Mouse (Mus musculus) stomach, embryonic 14.5 days (tissue): Measurements from ENCODE around the gene Ina. TPM values are rescaled to one million over a fixed set of nuclear protein-coding genes. Genes with fewer than 3 reads are reported as not detected.

Experiments used
- ATAC-seq: fragments of 200-750 bp; cut with Nextera tagmentation; 2 replicates; pipeline ENCODE4 v1.8.0; 2017; ENCODE audit warnings: low read depth, moderate TSS enrichment; ENCODE audit not compliant: insufficient number of reproducible peaks, insufficient read depth, low FRiP score
- H3K27ac ChIP-seq: fragments of 300-500 bp; sonication (generic); 2 replicates; pipeline ENCODE4 v1.5.1; 2014; ENCODE audit warnings: mild to moderate bottlenecking, low read length, moderate library complexity, mixed read lengths
- H3K27me3 ChIP-seq: fragments of 300-500 bp; sonication (generic); 2 replicates; pipeline ENCODE4 v1.6.1; 2014; ENCODE audit warnings: low read length, control low read depth, mixed read lengths; ENCODE audit not compliant: control insufficient read depth, insufficient read depth
- H3K36me3 ChIP-seq: fragments of 300-500 bp; sonication (generic); 2 replicates; pipeline ENCODE4 v1.6.1; 2014; ENCODE audit warnings: mild to moderate bottlenecking, control low read depth, low read length, moderate library complexity, mixed read lengths; ENCODE audit not compliant: control insufficient read depth, insufficient read depth
- H3K4me1 ChIP-seq: fragments of 300-500 bp; sonication (generic); 2 replicates; pipeline ENCODE4 v1.6.1; 2014; ENCODE audit warnings: low read length, control low read depth, mixed read lengths; ENCODE audit not compliant: control insufficient read depth, insufficient read depth
- H3K4me2 ChIP-seq: fragments of 300-500 bp; sonication (generic); replicated peaks from 2 replicates; pipeline ENCODE4 v1.6.1; 2014; ENCODE audit warnings: low read depth, low read length, control low read depth
- H3K4me3 ChIP-seq: fragments of 300-500 bp; sonication (generic); 2 replicates; pipeline ENCODE4 v1.5.1; 2014; ENCODE audit warnings: low read depth, low read length, control low read depth
- H3K9ac ChIP-seq: fragments of 300-500 bp; sonication (generic); replicated peaks from 2 replicates; pipeline ENCODE4 v1.6.1; 2014; ENCODE audit warnings: low read depth, mild to moderate bottlenecking, control low read depth, low read length, moderate library complexity, mixed read lengths
- H3K9me3 ChIP-seq: fragments of 300-500 bp; sonication (generic); 2 replicates; pipeline ENCODE4 v1.6.1; 2016; ENCODE audit warnings: low read depth, low read length, control low read depth; ENCODE audit not compliant: control insufficient read depth
- WGBS: fragments of 180-500 bp; shearing (Covaris S2); extraction: QIAGEN DNeasy Blood & Tissue Kit; methylation state at CpG from one replicate; pipeline ENCODE4 v1.1.7; 2014; 5-methylcytosine and 5-hydroxymethylcytosine counted together
- polyA plus RNA-seq: library from polyadenylated mRNA; unstranded; fragments of >200 nt; fragmentation: Nextera tagmentation; extraction: Ambion mirVana; gene quantifications from 2 replicates; pipeline ENCODE4 v1.2.1, GENCODE M21; 2014

The Ina gene
- polyA plus RNA-seq, result 16.0 and 18.7 TPM in 2 replicates

- under 1% methylated on average over 120 of the region's 124 CpGs for WGBS
- H3K9ac ChIP-seq, result no peak within 1 kb of the TSS
- H3K9me3 ChIP-seq, result no peaks in the 10 kb centered on the region
- peak within 1 kb of the TSS; percentile 44 for H3K4me3 ChIP-seq
- peak within 1 kb of the TSS; percentile 90 for H3K4me2 ChIP-seq
- H3K27me3 ChIP-seq, result peaks cover 38% of the 10 kb centered on the region
- no peak within 1 kb of the TSS; the same call in 1 of the 2 replicates for H3K27ac ChIP-seq
- peak; percentile 79 for ATAC-seq
- H3K36me3 ChIP-seq, result no peaks in the 10 kb centered on the region
- peaks cover 11% of the 10 kb centered on the region; the same call in 1 of the 2 replicates for H3K4me1 ChIP-seq
Measured at GRCm38 (mm10) chr19:47014447-47015381, at the start of gene Ina, which contains the start of gene Nt5c2. TSS of gene Ina (plus strand) at chr19:47014698. TSS of gene Nt5c2 (minus strand) at chr19:47015153.

- H3K27ac ChIP-seq, result no peak overlapping the region
- ATAC-seq, result no peak
- no peaks in the 10 kb centered on the region for H3K36me3 ChIP-seq
- H3K4me2 ChIP-seq, result no peak overlapping the region
- no peaks in the 10 kb centered on the region for H3K9me3 ChIP-seq
- 0 out of 2 replicates have a peak, but pooled peaks cover 5% of the 10 kb centered on the region for H3K4me1 ChIP-seq
- no peaks in the 10 kb centered on the region for H3K27me3 ChIP-seq
- no peak overlapping the region for H3K4me3 ChIP-seq
- H3K9ac ChIP-seq, result no peak overlapping the region
Measured at GRCm38 (mm10) chr19:46965496-46965895, 49.0 kb upstream of the Ina start.

GRCm38 (mm10) chr19:46966330-46966729 is 48.2 kb upstream of the Ina start:
- no peaks in the 10 kb centered on the region for H3K27me3 ChIP-seq
- no peak overlapping the region for H3K4me2 ChIP-seq
- WGBS, result 92% methylated on average over 6 of the region's 6 CpGs
- no peak for ATAC-seq
- no peaks in the 10 kb centered on the region for H3K36me3 ChIP-seq
- H3K4me1 ChIP-seq, result no peaks in the 10 kb centered on the region
- no peak overlapping the region for H3K4me3 ChIP-seq
- no peaks in the 10 kb centered on the region for H3K9me3 ChIP-seq
- no peak overlapping the region for H3K27ac ChIP-seq
- H3K9ac ChIP-seq, result no peak overlapping the region

GRCm38 (mm10) chr19:46967861-46968260 is 46.6 kb upstream of the Ina start:
- Histone ChIP-seq H3K9me3 (no peaks in the 10 kb centered on the region), H3K27ac (no peak overlapping the region), H3K4me1 (no peaks in the 10 kb centered on the region), H3K27me3 (no peaks in the 10 kb centered on the region), H3K4me3 (no peak overlapping the region), H3K36me3 (no peaks in the 10 kb centered on the region), H3K9ac (no peak overlapping the region), H3K4me2 (no peak overlapping the region)
- WGBS, result 65% methylated on average over 4 of the region's 4 CpGs
- ATAC-seq, result no peak

GRCm38 (mm10) chr19:46968833-46969232 is 45.7 kb upstream of the Ina start:
- no peak overlapping the region for H3K4me3 ChIP-seq
- H3K4me2 ChIP-seq, result no peak overlapping the region
- no peaks in the 10 kb centered on the region for H3K36me3 ChIP-seq
- H3K27me3 ChIP-seq, result no peaks in the 10 kb centered on the region
- ATAC-seq, result no peak
- no peaks in the 10 kb centered on the region for H3K4me1 ChIP-seq
- WGBS, result 71% methylated on average over 5 of the region's 5 CpGs
- H3K9me3 ChIP-seq, result no peaks in the 10 kb centered on the region
- H3K9ac ChIP-seq, result no peak overlapping the region
- H3K27ac ChIP-seq, result no peak overlapping the region

- WGBS, result 72% methylated on average over 22 of the region's 22 CpGs
Measured at GRCm38 (mm10) chr19:46969286-46969985, 45.1 kb upstream of the Ina start.

GRCm38 (mm10) chr19:46970121-46970729 is 44.3 kb upstream of the Ina start:
- Histone ChIP-seq H3K27ac (peak overlapping the region; percentile 77), H3K9me3 (no peaks in the 10 kb centered on the region), H3K4me2 (no peak overlapping the region), H3K4me3 (no peak overlapping the region), H3K4me1 (no peaks in the 10 kb centered on the region), H3K36me3 (no peaks in the 10 kb centered on the region), H3K9ac (no peak overlapping the region), H3K27me3 (no peaks in the 10 kb centered on the region)
- 45% methylated on average over 13 of the region's 13 CpGs for WGBS
- ATAC-seq, result no peak

More at GRCm38 (mm10) chr19:46969286-46969985, 45.1 kb upstream of the Ina start:
- no peaks in the 10 kb centered on the region for H3K9me3 ChIP-seq
- no peaks in the 10 kb centered on the region for H3K36me3 ChIP-seq
- no peaks in the 10 kb centered on the region for H3K27me3 ChIP-seq
- no peaks in the 10 kb centered on the region for H3K4me1 ChIP-seq
- H3K4me3 ChIP-seq, result no peak overlapping the region
- no peak for ATAC-seq
- no peak overlapping the region for H3K4me2 ChIP-seq
- H3K9ac ChIP-seq, result no peak overlapping the region
- H3K27ac ChIP-seq, result no peak overlapping the region; the same call in 1 of the 2 replicates

GRCm38 (mm10) chr19:46971051-46971689 is 43.3 kb upstream of the Ina start:
- Histone ChIP-seq H3K4me2 (no peak overlapping the region), H3K4me1 (no peaks in the 10 kb centered on the region), H3K36me3 (no peaks in the 10 kb centered on the region), H3K27ac (peak overlapping the region; percentile 79), H3K9ac (no peak overlapping the region), H3K27me3 (no peaks in the 10 kb centered on the region), H3K4me3 (no peak overlapping the region), H3K9me3 (no peaks in the 10 kb centered on the region)
- WGBS, result 57% methylated on average over 8 of the region's 8 CpGs
- peak; percentile 62 for ATAC-seq
